Mouse (Mus musculus): ENCODE results near the gene Zbtb42. TPM values are rescaled to one million over a fixed set of nuclear protein-coding genes. Genes with fewer than 3 reads are reported as not detected.
A peak's percentile ranks its signal among the peaks of the same experiment; 100 is the strongest.

Gene Zbtb42
- polyA plus RNA-seq, 1 experiment from 2014 or later = 5.1 TPM

DNA sequence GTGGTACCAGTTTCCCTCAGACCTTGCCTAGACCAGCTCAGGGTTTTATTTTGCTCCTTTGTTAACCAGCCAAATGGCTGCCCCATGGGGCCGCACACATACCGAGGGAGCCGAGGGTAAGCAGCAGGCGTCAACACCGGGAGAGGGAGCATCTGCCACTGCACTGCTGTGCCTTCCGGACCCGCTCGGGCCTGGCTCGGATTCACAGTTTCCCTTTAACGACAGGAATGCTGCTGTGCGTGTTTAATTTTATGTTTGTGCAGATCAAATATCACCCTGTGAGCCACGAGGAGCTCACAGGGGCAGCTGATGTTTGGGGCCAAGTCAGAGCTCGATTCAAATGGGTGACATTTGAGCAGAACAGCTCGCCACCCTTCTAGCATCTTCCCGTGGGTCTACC is 21.9 kb downstream of the Zbtb42 start:
- peaks cover 10% of the 10 kb centered on the region; the same call in 1 of the 2 replicates for H3K4me1 ChIP-seq
- H3K9ac ChIP-seq = peak overlapping the region; percentile 21; the same call in 1 of the 2 replicates
- no peak overlapping the region for H3K27ac ChIP-seq
- 22% methylated on average over 15 of the region's 15 CpGs for WGBS
- no peak overlapping the region for H3K4me3 ChIP-seq (replicated peaks)
- H3K36me3 ChIP-seq (replicated peaks) = no peaks in the 10 kb centered on the region
- no peaks in the 10 kb centered on the region for H3K9me3 ChIP-seq
- no peak for ATAC-seq (ENCODE audit: low FRiP score)
- H3K4me2 ChIP-seq = 0 out of 2 replicates have a peak overlapping the region, but pooled peaks have one; percentile 6
- peaks cover 33% of the 10 kb centered on the region for H3K27me3 ChIP-seq

DNA sequence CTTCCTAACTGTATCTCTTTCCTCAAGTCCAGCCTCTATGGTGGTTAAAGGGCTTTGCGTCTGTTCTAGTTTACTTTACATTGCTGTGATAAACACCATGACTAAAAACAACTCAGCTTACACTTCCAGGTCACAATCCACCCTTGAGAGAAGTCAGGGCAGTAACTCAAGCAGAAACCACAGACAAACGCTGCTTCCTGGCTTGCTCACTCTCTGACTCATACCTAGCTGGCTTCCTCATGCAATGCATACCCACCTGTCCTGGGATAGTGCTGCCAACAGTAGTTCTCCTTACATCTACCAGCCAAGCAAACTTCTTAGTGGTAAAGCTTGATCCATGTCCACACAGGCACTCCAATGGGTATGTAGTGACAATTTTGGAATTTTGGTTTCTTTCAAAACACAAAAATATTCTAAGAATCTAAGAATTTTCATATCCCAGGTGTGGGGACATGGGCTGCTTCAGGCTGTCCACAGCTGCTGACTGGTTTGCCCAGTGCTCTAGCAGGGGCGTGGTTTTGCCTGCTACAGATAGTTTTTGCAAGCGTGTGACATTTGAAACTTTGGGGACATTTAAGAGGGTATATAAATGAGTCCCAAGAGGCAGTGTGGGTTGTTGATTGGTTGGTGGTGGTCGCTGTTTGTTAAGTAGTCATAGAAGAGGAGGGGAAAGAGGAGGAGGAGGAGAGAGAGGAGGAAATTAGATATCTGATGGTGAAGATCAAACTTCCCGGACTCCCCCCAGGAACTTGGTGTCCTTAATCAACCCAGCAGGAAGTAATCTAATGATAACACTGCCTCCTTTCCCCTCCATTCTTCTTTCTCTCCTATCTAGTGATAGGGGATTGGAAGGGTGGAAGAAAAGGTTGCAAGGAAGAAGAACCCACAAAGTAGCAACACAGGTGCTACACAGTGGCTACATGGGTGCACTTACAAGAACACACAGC is 24.0 kb downstream of the Zbtb42 start:
- H3K36me3 ChIP-seq (replicated peaks) = no peaks in the 10 kb centered on the region
- H3K4me1 ChIP-seq = peaks cover 13% of the 10 kb centered on the region; the same call in 1 of the 2 replicates
- no peak for ATAC-seq (ENCODE audit: low FRiP score)
- 82% methylated on average over 6 of the region's 6 CpGs for WGBS
- no peaks in the 10 kb centered on the region for H3K9me3 ChIP-seq
- no peak overlapping the region for H3K4me2 ChIP-seq
- H3K27me3 ChIP-seq = peaks cover 45% of the 10 kb centered on the region
- no peak overlapping the region for H3K9ac ChIP-seq
- H3K27ac ChIP-seq = no peak overlapping the region
- H3K4me3 ChIP-seq (replicated peaks) = no peak overlapping the region

DNA sequence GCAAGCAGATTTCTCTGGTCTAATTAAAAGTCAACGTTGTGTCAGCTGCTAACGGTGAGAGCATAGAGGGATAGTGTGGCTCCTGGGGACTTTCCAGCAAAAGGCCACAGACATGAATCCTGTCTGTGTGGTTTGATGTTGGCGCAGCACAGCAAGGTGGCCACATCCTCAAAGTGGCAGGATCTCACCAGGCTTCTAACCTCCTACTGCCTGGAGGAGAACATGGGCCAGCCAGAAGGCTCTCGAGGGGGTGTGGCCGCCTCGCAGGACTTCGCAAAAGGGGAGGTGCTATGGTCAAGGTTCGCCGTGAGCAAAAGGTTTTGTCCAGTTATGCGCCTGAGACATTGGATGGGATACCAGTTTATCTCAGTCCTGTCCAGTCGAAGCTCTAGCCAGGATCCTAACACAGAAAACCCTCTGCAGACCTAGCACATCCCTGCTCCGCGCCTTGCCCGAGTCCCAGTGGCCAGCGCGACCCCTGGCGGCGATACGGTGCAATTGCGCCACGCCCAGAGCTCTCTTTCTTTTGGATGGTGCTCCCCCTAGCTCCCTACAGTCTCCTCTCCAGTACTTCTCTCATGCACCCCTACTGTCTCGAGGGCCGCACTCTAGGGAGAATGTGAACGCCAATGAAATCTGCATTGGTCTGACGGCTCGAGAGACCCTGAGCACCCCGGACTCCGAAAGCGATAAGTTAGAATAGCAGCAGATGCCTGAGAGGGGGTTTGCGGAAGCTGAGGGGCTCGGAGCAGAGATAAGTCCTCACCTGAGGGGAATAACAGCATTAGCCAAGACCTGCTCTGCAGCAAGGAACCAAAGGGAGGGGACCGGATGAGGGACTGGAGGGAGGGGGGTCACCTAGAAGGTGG is 28.3 kb downstream of the Zbtb42 start:
- Histone ChIP-seq H3K27me3 (peaks cover 31% of the 10 kb centered on the region), H3K27ac (no peak overlapping the region), H3K4me1 (peaks cover 3% of the 10 kb centered on the region; the same call in 1 of the 2 replicates), H3K4me3 (replicated peaks) (no peak overlapping the region), H3K36me3 (replicated peaks) (no peaks in the 10 kb centered on the region), H3K9me3 (no peaks in the 10 kb centered on the region), H3K4me2 (peak overlapping the region; percentile 36), H3K9ac (no peak overlapping the region)
- peak; percentile 85 for ATAC-seq (ENCODE audit: low FRiP score)
- 16% methylated on average over 32 of the region's 32 CpGs for WGBS

DNA sequence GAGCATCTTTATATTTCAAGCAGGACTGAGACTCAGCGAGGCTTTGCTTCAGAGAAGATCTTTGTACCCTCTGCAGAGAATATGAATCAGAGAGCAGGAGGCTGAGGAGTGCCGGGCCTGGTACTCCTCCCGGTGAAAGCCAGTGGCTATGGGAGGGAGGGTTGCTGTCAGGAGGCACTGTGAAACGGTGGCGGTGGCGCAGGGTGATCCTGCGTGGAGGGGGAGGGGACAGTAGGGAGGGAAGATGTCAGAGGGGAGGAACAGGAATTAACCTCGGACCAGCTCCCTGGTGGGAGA is 28.9 kb downstream of the Zbtb42 start:
- 23% methylated on average over 8 of the region's 8 CpGs for WGBS
- peaks cover 29% of the 10 kb centered on the region for H3K27me3 ChIP-seq
- H3K9me3 ChIP-seq = no peaks in the 10 kb centered on the region
- H3K4me1 ChIP-seq = peaks cover 3% of the 10 kb centered on the region; the same call in 1 of the 2 replicates
- no peak overlapping the region for H3K27ac ChIP-seq
- peak; percentile 42; the same call in 1 of the 2 replicates for ATAC-seq (ENCODE audit: low FRiP score)
- H3K36me3 ChIP-seq (replicated peaks) = no peaks in the 10 kb centered on the region
- H3K4me2 ChIP-seq = peak overlapping the region; percentile 36; the same call in 1 of the 2 replicates
- H3K4me3 ChIP-seq (replicated peaks) = no peak overlapping the region
- H3K9ac ChIP-seq = no peak overlapping the region

DNA sequence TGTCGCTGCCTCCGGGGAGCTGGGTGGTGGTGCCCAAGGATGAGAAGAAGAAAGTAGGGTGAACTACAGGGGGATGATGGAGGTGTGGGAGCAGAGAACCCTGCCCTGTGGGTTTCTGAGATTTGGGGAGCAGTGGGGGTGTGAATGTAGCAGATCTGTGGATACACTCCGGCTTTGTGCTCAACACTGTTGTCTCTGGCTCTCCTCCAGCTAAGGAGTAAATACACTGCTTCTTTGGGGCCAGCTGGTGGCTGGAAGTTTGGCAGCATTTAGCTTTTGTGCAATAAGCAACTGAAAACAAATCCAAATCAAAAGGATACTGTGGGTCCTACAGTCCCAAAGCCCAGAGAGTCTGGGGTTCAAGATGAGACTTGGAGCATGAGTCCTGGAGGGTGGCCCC is 35.4 kb downstream of the Zbtb42 start:
- Histone ChIP-seq H3K27ac (no peak overlapping the region), H3K9ac (no peak overlapping the region), H3K9me3 (no peaks in the 10 kb centered on the region), H3K4me2 (no peak overlapping the region), H3K4me1 (no peaks in the 10 kb centered on the region), H3K27me3 (peaks cover 7% of the 10 kb centered on the region), H3K36me3 (replicated peaks) (no peaks in the 10 kb centered on the region), H3K4me3 (replicated peaks) (no peak overlapping the region)
- 64% methylated on average over 3 of the region's 3 CpGs for WGBS
- no peak for ATAC-seq (ENCODE audit: low FRiP score)

DNA sequence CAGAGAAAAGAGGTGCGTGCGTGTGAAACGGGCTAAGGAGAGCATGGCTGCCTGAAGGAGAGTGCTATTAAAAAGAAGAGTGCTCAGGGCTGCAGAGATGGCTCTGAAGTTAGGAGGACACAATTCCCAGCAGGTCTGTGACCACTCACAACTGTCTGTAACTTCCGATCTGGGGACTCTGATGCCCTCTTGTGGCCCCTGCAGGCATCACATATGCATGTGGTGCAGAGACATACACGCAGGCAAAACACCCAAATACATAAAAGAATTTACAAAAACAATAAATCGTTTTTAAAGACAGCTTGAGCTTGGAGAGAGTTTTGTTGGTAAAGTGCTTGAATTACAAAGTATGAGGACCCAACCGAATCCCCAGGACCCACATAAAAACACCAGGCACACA is 38.5 kb downstream of the Zbtb42 start:
- no peaks in the 10 kb centered on the region for H3K36me3 ChIP-seq (replicated peaks)
- no peak for ATAC-seq (ENCODE audit: low FRiP score)
- H3K9ac ChIP-seq = no peak overlapping the region
- H3K27ac ChIP-seq = no peak overlapping the region
- 29% methylated on average over 7 of the region's 7 CpGs for WGBS
- H3K4me1 ChIP-seq = peaks cover 9% of the 10 kb centered on the region
- H3K4me3 ChIP-seq (replicated peaks) = no peak overlapping the region
- H3K9me3 ChIP-seq = no peaks in the 10 kb centered on the region
- H3K27me3 ChIP-seq = peaks cover 27% of the 10 kb centered on the region
- H3K4me2 ChIP-seq = no peak overlapping the region

DNA sequence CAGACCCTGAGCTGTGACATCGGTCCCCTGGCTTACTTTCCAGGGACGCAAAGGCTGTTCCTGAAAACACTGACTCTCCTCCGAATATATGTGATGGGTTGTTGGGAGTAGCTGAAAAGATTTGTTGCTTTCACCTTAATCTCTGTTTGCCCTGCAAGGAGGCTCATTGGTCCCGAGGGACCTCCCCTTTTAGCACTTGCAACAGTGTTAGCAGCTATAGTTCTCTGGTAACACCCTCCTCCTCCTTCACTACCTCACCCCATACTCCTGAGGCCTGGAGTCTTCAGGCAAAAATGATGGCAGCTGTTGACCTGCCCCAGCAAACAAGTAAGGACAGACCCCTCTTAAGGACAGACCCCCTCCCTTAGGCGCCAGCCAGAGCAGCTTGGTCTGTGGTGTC is 40.4 kb downstream of the Zbtb42 start:
- Histone ChIP-seq H3K27me3 (peaks cover 37% of the 10 kb centered on the region), H3K27ac (no peak overlapping the region), H3K36me3 (replicated peaks) (no peaks in the 10 kb centered on the region), H3K9me3 (no peaks in the 10 kb centered on the region), H3K4me2 (no peak overlapping the region), H3K4me3 (replicated peaks) (no peak overlapping the region), H3K9ac (no peak overlapping the region), H3K4me1 (peaks cover 24% of the 10 kb centered on the region)
- 79% methylated on average over 5 of the region's 5 CpGs for WGBS
- no peak for ATAC-seq (ENCODE audit: low FRiP score)

DNA sequence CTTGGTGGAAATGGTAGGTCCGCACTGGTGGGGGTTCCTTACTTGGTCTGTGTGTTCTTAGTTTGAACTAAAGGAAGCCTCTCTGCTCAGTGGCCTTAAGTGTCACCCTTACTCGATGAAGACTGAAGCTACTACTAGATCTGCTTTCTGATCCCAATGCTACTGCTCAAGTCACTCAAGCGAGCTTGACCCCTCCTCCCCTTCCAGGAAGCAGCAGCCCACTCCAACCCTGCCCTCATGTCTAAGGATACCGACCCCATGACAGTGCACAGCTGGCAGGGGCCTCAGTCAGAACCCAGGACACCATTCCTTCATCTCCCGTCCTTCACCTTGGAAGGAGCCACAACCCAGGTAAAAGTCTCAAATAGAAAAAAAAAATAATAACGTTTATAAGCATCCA is 41.6 kb downstream of the Zbtb42 start, which contains the start of gene Cep170b:
Cep170b (plus strand) TSS at position 240 of the 400 bp plus-strand sequence.
- H3K27ac ChIP-seq = no peak within 1 kb of the TSS
- H3K36me3 ChIP-seq (replicated peaks) = no peaks in the 10 kb centered on the region
- H3K4me3 ChIP-seq (replicated peaks) = peak within 1 kb of the TSS; percentile 91; the same call in 1 of the 2 replicates
- WGBS = 74% methylated on average over 6 of the region's 6 CpGs
- H3K27me3 ChIP-seq = peaks cover 37% of the 10 kb centered on the region
- no peaks in the 10 kb centered on the region for H3K9me3 ChIP-seq
- peak within 1 kb of the TSS; percentile 99 for H3K4me2 ChIP-seq
- ATAC-seq (ENCODE audit: low FRiP score) = no peak
- peaks cover 24% of the 10 kb centered on the region for H3K4me1 ChIP-seq
- H3K9ac ChIP-seq = no peak within 1 kb of the TSS

DNA sequence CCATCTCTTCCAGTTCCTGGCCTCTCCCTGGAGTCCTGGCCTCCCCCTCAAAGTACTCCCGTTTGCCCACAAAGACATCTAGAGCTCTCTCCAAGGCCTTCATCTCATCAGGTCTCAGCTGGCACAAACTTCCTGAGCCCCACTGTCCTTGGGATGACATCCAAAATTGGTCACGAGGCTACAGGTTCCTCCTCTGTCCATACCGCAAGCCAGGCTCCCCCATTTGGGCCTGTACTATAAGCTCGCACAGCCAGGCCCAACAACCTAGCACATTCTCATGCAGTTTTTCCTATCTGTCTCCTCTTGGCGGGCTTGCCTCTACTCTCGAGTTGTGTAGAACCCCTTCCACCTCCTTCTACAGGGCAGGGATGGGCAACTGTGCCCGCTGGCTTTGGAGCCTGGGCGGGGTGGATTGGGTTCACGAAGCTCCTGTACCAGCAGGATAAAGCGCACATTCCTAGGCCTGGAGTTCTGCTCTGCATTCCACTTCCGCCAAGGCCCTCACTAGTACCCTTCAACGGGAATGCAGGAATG is 42.3 kb downstream of the Zbtb42 start:
- Histone ChIP-seq H3K4me1 (peaks cover 24% of the 10 kb centered on the region), H3K9ac (no peak overlapping the region), H3K36me3 (replicated peaks) (no peaks in the 10 kb centered on the region), H3K27ac (no peak overlapping the region), H3K4me2 (peak overlapping the region; percentile 99), H3K9me3 (no peaks in the 10 kb centered on the region), H3K27me3 (peaks cover 37% of the 10 kb centered on the region), H3K4me3 (replicated peaks) (peak overlapping the region; percentile 91; the same call in 1 of the 2 replicates)
- no peak for ATAC-seq (ENCODE audit: low FRiP score)
- 35% methylated on average over 12 of the region's 12 CpGs for WGBS

DNA sequence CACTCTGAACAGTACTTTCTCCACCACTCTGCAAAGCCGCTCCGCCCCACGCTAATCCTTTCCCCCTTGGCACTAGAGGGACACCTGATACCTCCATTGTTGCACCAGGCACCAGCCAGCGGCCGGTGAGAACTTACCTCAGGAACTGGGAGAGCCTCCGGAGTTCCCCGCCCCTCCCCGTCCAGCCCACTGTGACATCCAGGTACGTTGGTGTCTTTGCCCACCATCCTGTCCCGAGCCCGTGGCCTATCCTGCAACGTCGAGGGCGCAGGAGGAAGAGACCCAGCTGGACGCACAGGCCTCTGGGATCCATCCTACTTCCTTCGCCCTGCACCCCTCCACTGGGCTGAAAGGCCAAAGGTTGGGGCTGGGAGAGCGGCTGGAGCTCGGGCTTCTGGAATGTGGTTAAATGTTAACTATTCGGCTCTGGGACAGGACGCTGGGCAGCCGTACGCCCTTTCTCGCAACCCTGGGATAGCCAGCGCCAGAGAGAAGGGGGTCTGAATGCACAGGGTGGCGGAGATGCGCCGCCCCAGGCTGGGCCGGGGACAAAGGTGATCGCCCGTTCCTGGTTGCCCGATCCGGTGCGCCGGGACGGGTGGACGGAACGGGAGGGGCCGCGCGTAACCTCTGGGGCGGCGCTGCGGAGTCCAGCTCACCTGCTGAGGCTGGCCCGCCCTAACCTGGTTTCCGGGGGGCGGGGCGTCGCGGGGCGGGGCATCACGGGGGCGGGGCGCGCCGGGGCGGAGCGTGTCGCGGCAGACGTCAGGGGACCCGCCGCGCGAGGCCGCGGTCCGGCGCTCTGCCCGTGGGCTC is 43.0 kb downstream of the Zbtb42 start:
- peaks cover 37% of the 10 kb centered on the region for H3K27me3 ChIP-seq
- ATAC-seq (ENCODE audit: low FRiP score) = peak; percentile 69
- no peaks in the 10 kb centered on the region for H3K9me3 ChIP-seq
- no peaks in the 10 kb centered on the region for H3K36me3 ChIP-seq (replicated peaks)
- H3K4me2 ChIP-seq = peak overlapping the region; percentile 99
- H3K4me3 ChIP-seq (replicated peaks) = peak overlapping the region; percentile 91
- under 1% methylated on average over 67 of the region's 69 CpGs for WGBS
- H3K4me1 ChIP-seq = peaks cover 24% of the 10 kb centered on the region
- H3K9ac ChIP-seq = peak overlapping the region; percentile 88
- peak overlapping the region; percentile 36; the same call in 1 of the 2 replicates for H3K27ac ChIP-seq

DNA sequence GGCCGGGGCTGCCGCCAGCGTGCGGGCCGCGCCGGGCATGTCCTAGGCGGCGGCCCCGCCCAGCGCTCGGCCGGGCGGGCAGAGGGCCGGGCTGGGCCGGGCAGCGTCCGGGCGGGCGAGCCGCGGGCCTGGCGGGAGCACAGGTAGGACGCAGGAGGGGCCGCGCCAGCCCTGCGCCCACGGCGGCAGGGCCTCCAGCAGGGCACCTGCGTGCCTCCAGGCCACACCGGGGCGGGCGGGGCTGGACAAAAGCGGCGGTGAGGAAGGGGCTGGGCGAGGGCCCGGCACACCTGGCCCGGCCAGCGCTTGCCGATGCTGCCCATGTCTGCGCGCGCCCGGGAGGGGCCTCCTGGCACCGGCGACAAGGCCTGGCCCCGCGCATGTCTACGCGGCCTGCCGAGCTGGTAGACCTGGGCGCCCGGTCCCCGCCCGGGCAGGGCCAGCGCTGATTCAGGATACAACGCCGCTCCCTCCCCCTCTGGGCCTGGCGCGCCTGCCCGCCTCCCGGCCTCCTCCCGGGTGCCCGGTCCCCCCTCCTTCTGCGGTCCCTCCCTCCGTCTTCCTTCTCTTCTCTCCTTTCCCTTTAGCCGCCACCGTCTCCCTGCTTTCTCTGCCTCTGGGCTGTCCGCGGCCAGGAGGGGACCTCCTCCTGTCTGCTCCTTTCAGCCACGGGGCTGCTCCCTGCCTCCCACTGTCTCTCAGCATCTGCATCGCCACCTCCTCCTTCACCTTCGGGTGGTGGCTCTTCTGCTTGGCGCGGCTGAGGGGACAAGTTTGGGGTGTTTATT is 43.8 kb downstream of the Zbtb42 start:
- H3K9ac ChIP-seq = peak overlapping the region; percentile 88
- WGBS = under 1% methylated on average over 58 of the region's 75 CpGs
- H3K4me3 ChIP-seq (replicated peaks) = peak overlapping the region; percentile 91
- no peaks in the 10 kb centered on the region for H3K36me3 ChIP-seq (replicated peaks)
- peaks cover 37% of the 10 kb centered on the region for H3K27me3 ChIP-seq
- ATAC-seq (ENCODE audit: low FRiP score) = peak; percentile 67
- peaks cover 24% of the 10 kb centered on the region for H3K4me1 ChIP-seq
- no peaks in the 10 kb centered on the region for H3K9me3 ChIP-seq
- H3K27ac ChIP-seq = peak overlapping the region; percentile 36; the same call in 1 of the 2 replicates
- peak overlapping the region; percentile 99 for H3K4me2 ChIP-seq
